Mouse (Mus musculus) left cerebral cortex, postnatal 10 days (tissue): ENCODE measurements at regions not wholly inside any gene's neighbourhood (a gene's known extent, or its start where the extent isn't known, plus 50 kb on each side); places are given as distances from the start of the nearest gene placed in this dataset.
"Not testable (repeated sequence)": the region's sequence is repeated elsewhere in the genome, so short reads cannot be mapped to it uniquely, and the experiment has no call there.

Source experiments
- DNase-seq, 2 experiments: peaks; one replicate each; pipeline ENCODE4 v3.0.0; 2021 to 2022; ENCODE audit warnings: low spot score in 2 of 2, mixed read lengths in 1 of 2; ENCODE audit errors: extremely low spot score in 1 of 2
- intact Hi-C: fragments of 180-260 bp; cut with DNase I; formaldehyde crosslinking; loops from one replicate; pipeline ENCODE4 v1.15.1; 2025

DNA sequence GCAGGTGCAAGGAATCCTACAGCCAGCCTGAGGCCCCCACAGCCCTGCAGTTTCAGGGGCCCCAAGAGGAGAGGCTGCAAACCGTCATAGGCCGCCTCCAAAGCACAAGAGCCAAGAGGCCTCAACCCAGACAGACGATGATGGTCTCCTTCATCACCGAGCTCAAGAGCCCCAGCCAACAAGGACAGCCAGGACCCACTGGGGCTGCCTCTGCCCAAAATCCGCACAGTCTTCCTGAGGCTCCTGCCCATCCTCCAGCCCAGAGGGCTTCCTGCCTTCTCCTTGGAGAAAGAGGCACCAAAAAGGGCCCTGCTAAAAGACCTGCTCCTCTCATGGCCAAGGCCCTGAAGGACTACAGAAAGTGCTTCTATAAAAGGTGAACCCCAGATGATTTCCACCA is 112.3 kb downstream of the Nus1 start:
- DNase-seq, result not testable (repeated sequence)
- intact Hi-C loops, result loop anchor here (10.0 kb wide), 1 partner anchor 775 kb away; no protein-coding TSS in a partner anchor

DNA sequence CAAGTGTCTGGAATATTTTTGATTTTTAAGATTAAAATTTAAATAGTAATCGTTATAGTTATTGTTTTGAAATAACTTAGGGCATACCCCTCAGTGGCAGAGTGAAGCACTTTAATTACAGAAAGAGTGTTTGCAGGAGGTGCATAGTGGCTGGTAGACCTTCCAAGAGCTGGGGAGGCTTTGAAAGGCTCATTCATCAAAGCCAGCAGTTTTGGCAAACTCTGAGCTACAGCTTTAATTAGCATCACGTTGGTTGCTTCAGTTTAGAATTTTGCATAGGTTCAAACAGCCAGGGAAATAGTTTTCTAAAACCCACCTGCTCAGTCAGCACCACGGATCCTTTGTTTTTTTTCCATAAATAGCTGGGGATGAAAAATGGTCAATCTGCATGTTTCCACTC is 113.5 kb downstream of the Nus1 start:
- DNase-seq, result no peak
- intact Hi-C loops, result loop anchor here (10.0 kb wide), 1 partner anchor 774 kb away; no protein-coding TSS in a partner anchor

DNA sequence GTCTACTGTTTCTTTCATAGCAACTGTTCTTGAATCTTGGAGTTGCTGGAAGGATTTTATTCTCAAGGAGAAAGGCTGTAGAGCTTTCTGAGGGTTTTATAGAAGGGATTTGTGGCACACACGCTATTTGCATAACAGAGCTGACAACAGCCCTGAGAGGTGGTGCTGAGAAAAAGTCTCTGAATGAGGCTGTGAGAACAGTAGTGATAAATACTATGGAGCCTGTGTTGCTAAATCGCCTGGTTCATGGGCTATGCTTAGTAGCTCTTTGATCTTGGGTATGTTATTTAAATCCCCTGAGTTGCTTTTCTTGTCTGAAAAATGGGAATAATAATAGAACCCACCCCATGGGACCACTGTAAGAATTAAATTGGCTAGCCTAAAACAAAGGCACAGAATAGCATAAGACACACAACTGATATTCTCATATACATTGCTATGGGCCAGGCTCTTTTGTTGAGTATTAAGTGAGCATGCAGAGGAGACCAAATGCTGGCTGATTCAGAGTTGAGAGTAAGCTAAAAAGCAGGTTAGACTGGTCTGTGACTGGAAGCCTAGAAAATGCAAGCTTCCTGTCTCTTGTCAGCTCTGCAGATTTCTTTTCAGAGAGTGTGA is 116.0 kb downstream of the Nus1 start:
- DNase-seq, result no peak
- intact Hi-C loops, result loop anchor here (10.0 kb wide), 1 partner anchor 771 kb away; no protein-coding TSS in a partner anchor

DNA sequence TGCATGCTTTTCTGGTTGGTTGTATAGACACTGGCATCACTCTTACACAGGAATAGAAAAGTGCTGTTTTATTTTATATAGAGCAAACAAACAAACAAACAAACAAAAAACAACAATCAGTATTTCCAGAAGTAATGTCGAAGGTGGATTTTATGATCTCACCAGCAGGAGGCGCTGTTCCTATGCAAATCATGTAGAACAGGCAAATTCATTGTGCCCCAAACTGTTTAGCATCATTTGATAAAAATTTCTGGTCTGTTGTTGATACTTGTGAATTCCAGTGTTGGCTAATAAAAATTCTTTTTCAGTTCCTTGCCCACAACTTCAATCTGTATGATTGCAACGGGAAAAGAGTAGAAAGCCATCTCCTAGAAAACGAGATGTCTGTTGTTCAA is 116.5 kb downstream of the Nus1 start:
- intact Hi-C loops, result loop anchor here (10.0 kb wide), 1 partner anchor 771 kb away; no protein-coding TSS in a partner anchor
- DNase-seq, result peak; percentile 27 to 35

DNA sequence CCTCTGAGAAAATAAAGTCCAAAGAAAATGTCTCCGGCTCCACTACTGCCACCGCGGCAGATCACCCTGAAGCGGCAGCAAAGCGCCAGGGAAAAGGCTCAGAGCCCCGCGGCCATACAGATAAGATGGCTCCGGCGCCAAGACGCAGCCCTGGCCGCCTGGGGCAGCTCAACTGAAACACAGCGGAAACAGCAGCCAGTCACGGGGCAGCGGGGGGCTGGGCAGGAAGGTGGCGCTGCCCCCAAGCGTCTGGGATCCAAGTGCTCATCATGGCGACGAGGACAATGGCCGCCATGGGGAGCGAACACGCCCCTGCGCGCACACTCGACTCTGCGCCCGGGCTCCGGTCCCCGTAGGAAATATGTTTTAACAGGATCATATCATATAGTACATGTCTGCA is 128.2 kb downstream of the Nus1 start:
- DNase-seq, result no peak
- intact Hi-C loops, result no loop called here

DNA sequence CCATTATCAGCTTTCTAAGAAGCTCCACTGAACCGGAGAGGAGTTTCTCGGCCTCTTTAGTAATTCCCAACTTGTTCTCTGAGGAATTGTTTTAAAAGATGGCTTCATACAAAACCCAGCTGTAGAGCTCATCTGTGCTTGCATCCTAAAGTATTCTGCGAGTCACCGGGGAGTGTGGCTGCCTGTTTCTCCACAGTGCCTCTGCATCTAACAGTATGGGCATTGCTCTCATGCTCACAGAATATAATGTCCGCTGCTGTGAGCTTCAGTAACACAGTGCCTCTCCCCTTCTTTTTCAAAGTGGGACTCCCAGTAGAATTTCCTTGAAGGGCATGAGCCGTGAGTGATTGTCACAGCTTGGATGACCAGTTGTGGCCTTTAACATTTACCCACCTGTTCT is 113.0 kb upstream of the Slc35f1 start:
- no peak for DNase-seq
- intact Hi-C loops, result no loop called here

DNA sequence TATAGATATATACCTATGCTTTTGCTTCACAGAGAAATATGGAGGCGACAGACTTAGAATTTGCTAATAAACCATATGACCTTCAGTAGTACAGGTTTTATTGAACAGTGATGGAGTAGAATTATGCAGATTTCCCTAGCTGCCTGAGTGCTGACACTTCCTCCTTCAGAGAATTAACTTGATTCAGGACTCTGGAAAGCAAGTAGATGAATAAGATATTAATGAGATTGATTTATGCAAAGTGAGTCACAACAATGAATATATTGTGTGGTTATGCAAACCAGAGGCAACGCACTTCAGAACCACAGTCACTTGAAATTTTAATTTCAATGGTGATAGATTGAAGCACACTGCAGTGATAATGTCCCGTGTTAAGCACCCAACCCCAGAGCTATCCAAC is 112.5 kb upstream of the Slc35f1 start:
- no peak for DNase-seq

DNA sequence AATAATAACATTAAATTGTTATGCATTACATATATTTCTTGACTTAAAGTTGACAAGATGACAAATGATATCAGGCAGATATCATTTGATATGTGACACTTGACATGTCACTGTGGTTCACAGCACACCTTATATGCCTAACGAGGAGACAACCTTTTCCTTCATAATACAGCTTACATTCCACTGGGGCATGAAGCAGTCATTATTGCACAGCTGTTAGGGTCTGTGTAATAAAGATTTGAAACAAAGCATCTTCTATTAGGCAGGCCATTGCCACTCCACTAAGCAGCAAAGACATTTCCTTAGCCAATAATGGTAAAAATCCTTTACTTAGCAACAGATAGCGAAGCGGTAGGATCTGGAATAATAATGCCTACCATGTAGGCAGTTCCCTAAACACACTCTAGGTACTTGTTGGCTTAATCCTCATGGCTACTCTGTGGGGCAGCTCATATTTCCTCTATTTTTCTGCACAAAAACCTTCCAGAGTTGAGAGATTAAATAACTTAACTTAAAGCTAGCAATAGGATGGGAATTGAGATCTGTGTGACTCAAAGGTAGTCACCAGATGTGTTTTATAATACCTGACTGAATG is 112.0 kb upstream of the Slc35f1 start:
- intact Hi-C loops, result no loop called here

More for the DNA sequence above, 112.5 kb upstream of the Slc35f1 start:
- intact Hi-C loops, result no loop called here

DNA sequence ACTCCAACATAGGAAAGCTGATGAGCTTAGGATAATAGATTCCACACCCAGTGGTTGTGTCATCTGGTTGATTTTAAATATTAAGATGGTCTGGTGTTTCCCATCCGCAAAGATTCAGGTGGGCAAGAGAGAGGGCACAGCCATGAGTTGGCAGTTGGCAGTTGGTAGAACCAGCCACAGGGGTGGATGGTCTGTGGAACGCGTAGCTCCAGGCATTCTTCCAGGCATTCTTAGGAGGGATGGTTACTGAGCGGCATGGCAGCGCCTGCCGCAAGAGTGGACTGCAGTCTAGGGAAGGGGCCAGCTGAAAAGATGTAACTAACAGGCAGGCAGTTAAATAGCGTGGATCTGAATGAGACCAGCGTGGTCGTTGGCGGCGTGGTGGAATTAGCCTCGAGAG is 96.6 kb upstream of the Slc35f1 start:
- DNase-seq, result no peak
- intact Hi-C loops, result no loop called here

More for the DNA sequence above, 112.0 kb upstream of the Slc35f1 start:
- DNase-seq, result no peak
